Mouse (Mus musculus) testis, adult 2 months (tissue): Measurements from ENCODE around the gene Wnt2b. TPM values are rescaled to one million over a fixed set of nuclear protein-coding genes. Genes with fewer than 3 reads are reported as not detected.

Experiments used
- H3K27ac ChIP-seq: fragments of 200-500 bp; 2 replicates; pipeline ENCODE4 v1.5.1; 2012; ENCODE audit warnings: low read depth, low read length; ENCODE audit not compliant: control insufficient read depth, insufficient read depth
- H3K27me3 ChIP-seq: fragments of 200-500 bp; 2 replicates; pipeline ENCODE4 v1.6.1; 2012; ENCODE audit warnings: mild to moderate bottlenecking, low read length, moderate library complexity; ENCODE audit not compliant: control insufficient read depth, insufficient read depth
- H3K36me3 ChIP-seq: fragments of 200-500 bp; 2 replicates; pipeline ENCODE4 v1.6.1; 2012; ENCODE audit warnings: mild to moderate bottlenecking, low read length; ENCODE audit not compliant: control insufficient read depth, insufficient read depth
- H3K4me1 ChIP-seq: fragments of 200-500 bp; 2 replicates; pipeline ENCODE4 v1.6.1; 2012; ENCODE audit warnings: low read length; ENCODE audit not compliant: control insufficient read depth, insufficient read depth
- H3K4me3 ChIP-seq: fragments of 200-500 bp; 2 replicates; pipeline ENCODE4 v1.5.1; 2012; ENCODE audit warnings: low read depth, mild to moderate bottlenecking, low read length, moderate library complexity, mixed read lengths; ENCODE audit not compliant: control insufficient read depth
- CTCF ChIP-seq: fragments of 200-500 bp; IDR thresholded peaks from 2 replicates; pipeline ENCODE4 v1.5.1; 2012; ENCODE audit warnings: low read depth, mild to moderate bottlenecking, inconsistent platforms, low read length, moderate library complexity; ENCODE audit not compliant: control insufficient read depth, insufficient read depth, insufficient replicate concordance
- POLR2A ChIP-seq: fragments of 200-500 bp; IDR thresholded peaks from 2 replicates; pipeline ENCODE4 v1.6.1; 2012; ENCODE audit warnings: low read depth, mild to moderate bottlenecking, inconsistent platforms, low read length, moderate library complexity; ENCODE audit not compliant: control insufficient read depth
- polyA plus RNA-seq: library from polyadenylated mRNA; depleted of rRNA; stranded (reverse); fragments of >200 nt; gene quantifications from 2 replicates; pipeline ENCODE4 v1.2.3, GENCODE M21; 2012; rRNA removed

The Wnt2b gene
- polyA plus RNA-seq: 1.5 and 1.7 TPM in 2 replicates

DNA sequence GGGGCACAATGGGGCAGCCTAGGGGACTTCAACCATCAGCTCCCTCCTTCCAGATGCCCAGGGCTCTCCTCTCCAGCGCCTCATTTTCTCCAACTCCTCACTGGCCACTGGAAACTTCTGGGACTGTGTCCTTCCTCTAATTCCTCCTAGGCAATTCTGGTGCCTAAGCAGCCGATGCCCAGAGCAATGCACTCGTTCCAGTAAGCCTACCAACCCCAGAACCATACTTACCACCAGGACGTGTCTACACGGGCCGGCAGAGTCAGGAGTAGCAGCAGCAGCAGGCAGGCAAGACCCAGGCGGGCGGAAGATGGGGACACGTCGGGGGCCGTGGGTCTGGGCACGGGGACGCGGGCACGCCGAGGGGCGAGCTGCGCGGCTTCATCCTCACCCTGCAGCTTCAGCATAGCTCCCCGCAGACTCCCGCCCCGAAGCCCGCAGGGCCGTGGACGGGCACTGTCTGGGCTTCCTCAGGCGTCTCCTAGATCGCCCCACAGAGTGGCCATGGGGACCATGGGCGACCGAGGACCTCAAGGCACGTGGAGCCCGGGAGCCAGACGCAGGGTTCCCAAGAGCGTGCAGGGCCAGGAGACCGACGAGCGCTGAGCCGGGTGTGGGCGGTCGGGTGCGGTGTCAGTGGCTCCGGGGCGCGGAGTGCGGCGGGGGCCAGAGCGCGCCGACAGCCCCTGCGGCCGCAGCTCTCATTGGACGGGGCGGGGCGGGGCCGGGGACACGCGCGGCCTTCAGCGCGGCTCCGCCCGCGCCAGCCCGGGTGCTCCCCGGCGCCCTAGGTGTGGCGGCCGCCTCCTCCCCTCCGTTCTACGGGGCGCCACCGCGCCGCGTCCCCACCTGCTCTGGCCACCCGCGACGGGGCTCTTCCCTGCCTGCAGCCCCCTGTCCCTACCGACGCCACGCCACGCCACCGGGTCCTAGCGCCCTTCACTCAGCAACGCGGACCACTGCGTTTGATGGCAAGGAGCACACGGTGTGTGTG lies at the start of gene Wnt2b:
Wnt2b (minus strand) TSS at position 856 of the 994 bp plus-strand sequence.
- H3K36me3 ChIP-seq: no peaks in the 10 kb centered on the region
- peaks cover 14% of the 10 kb centered on the region for H3K4me1 ChIP-seq
- H3K27me3 ChIP-seq: no peaks in the 10 kb centered on the region; the same call in 1 of the 2 replicates
- TF ChIP-seq POLR2A (no peak), CTCF (no peak)
- no peak within 1 kb of the TSS for H3K27ac ChIP-seq
- H3K4me3 ChIP-seq: peak within 1 kb of the TSS; percentile 66

DNA sequence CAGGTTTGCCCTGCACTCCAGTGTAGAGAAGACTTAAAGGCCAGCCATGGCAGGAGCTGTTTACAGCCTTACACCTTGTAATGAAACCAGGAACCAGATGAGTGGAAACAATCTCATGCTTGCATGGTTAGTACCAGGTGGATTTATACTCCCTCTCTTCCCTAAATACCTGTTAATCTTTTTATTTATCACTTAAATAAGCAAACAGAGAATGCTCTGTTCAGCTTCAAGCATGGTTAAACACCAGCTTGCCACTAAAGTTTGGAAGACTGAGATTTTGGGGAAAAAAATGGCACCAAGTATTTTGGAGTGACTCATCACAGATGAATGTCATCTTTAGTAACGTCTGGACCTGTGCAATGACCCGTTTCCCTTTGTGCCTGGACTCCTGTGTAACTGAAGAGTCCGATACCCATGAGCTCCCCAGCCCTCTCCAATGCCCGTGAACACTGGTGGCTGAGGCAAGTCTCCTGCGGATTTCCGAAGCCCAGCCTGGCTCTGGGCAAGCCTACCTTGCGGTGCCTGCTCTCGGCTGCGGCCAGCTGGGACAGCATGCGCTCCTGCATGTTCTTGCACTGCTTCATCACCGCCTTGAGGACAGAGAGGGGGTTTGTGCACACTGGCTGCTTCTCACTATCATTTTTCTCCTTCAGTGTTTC lies 49.1 kb upstream of the Wnt2b start:
- H3K27me3 ChIP-seq: no peaks in the 10 kb centered on the region
- no peaks in the 10 kb centered on the region; the same call in none of the 2 replicates for H3K36me3 ChIP-seq
- no peaks in the 10 kb centered on the region for H3K4me1 ChIP-seq
- TF ChIP-seq POLR2A (no peak), CTCF (no peak)
- H3K27ac ChIP-seq: no peak overlapping the region
- H3K4me3 ChIP-seq: no peak overlapping the region

DNA sequence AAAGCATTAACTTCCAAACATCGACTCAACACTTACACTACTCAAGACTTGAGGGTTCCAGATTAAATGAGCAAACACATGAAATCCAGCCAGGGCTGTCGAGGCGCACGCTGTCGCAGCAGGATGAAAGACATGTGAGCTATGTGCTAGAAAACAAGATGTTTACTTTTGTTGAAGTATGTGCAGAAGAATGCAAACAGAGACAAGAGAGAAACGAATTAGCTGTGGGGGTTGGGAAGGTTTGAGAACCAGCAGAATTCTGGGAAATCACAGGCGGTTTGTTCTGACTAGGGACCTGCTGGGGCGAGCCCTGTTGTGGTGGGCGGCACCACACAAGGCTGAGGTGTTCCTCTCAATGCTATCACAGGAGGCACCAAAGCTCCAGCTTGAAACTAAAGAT lies 46.3 kb upstream of the Wnt2b start:
- Histone ChIP-seq H3K27me3 (no peaks in the 10 kb centered on the region), H3K4me3 (no peak overlapping the region), H3K4me1 (no peaks in the 10 kb centered on the region), H3K27ac (no peak overlapping the region), H3K36me3 (peaks cover 4% of the 10 kb centered on the region)
- TF ChIP-seq POLR2A: no peak
- no peak for TF ChIP-seq CTCF

DNA sequence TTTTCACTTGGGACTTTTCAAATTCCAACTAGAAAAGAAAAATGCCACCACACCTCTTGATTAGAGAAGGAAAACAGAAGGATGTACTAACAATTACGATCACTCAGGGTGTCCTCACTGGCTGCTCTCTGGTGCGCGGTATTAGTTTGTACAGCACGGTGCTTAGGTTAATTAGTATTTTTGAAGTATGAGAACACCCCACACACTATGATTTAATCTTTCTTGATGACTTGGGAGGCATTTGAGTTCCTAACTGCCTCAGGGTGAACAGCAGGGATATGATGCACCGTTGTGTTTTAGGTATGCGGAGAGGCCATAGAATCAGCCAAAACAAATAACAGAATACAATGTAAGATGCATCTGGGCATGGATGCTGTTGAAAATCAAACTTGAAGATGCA lies 44.4 kb upstream of the Wnt2b start:
- H3K4me1 ChIP-seq: no peaks in the 10 kb centered on the region
- H3K27ac ChIP-seq: no peak overlapping the region
- H3K27me3 ChIP-seq: no peaks in the 10 kb centered on the region
- TF ChIP-seq POLR2A (no peak), CTCF (no peak)
- peaks cover 4% of the 10 kb centered on the region for H3K36me3 ChIP-seq
- H3K4me3 ChIP-seq: no peak overlapping the region

DNA sequence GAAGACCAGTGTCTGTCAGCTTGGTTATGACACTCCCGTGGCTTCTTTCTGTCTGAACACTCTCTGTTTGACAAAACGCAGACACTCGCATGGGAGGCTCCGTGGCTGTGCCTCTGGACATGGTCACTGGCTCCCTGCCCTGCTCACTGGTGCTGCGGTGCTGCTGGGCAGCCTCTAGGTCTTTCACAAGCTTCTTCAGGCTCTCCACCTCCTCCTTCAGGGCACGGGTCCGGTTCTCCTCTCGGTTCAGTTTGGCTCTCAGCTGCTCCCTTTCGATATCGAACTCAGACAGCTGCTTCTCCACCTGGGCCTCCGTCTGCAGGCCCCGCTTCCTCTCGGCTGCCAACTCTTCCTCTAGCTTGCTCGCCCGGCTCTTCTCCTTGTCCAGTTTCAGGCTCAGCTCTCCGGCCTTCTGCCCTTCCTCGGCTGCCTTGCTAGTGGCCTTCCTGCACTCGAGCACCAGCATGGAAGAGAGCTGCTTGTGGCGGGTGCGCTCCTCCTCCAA lies 43.9 kb upstream of the Wnt2b start:
- Histone ChIP-seq H3K27me3 (no peaks in the 10 kb centered on the region), H3K36me3 (peaks cover 4% of the 10 kb centered on the region), H3K4me1 (no peaks in the 10 kb centered on the region), H3K4me3 (no peak overlapping the region), H3K27ac (no peak overlapping the region)
- TF ChIP-seq CTCF (no peak), POLR2A (0 out of 2 replicates have a peak, but pooled peaks have one; percentile 2)

DNA sequence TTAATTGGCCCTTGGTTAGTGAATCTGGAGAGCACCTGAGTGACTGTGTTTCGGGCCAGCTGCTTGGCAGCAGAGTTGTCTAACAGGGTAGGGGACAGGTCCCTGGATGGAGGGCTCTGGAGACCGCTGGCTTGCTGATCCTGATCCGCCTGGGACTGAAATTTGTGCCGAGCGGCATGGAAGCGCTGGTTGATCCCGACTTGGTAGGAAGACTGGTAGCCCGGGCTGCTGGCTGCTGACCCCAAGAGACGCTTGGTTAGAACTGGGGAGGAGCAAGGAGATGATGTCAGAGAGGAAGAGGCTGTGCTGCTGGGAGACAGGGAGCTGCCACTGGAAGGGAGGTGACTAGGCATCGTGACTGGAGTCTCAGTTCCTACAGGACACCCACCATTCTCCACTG lies 43.3 kb upstream of the Wnt2b start:
- TF ChIP-seq CTCF (no peak), POLR2A (no peak)
- H3K27me3 ChIP-seq: no peaks in the 10 kb centered on the region
- H3K27ac ChIP-seq: no peak overlapping the region
- H3K4me1 ChIP-seq: no peaks in the 10 kb centered on the region
- H3K4me3 ChIP-seq: no peak overlapping the region
- peaks cover 4% of the 10 kb centered on the region for H3K36me3 ChIP-seq

DNA sequence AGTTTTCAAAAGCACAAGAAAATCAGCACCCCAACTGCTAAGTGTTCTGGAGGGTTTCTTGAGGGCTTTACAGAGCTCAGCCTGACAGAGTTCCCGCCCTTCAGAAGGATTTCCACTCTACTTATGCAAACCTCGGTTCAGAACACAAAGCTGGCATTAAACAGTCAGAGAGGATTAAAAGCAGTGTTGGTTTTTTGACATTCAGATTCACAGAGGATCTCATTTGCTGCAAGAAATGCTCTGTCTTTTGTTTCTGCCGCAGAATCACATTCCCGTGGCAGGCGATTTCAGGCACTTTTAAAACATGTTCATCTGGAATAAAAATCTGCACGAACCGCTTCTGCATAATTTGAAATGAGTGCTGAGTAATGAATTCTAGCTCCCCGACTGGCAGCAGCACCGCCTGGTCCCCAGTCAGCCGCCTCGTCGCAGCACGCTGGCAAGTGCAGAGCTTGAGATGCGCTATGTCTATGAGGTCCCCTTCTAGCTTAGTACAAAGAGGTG lies 42.3 kb upstream of the Wnt2b start:
- H3K4me1 ChIP-seq: no peaks in the 10 kb centered on the region
- H3K27ac ChIP-seq: no peak overlapping the region
- no peaks in the 10 kb centered on the region for H3K27me3 ChIP-seq
- no peak overlapping the region for H3K4me3 ChIP-seq
- TF ChIP-seq CTCF (no peak), POLR2A (no peak)
- peaks cover 4% of the 10 kb centered on the region for H3K36me3 ChIP-seq
